Mouse (Mus musculus): ENCODE measurements around the gene Kcnmb2.

DNA sequence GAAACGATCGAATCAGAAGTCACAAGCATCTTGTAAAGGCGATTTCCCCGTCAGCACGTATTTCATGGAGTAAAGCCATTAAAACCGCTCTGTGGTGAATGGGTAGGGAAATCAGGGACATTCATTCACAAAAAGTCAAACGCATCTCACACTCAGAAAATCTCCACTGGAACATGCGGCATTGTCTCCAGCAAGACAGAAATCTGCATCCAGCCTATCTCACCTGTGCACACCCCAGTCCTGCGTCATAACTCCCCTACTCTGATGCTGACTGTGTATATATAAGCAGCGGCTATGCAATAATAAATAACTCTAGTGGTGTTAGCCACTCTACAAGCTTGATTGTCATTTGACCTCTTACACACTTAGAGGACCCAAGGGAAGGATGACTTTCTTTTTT is 199.1 kb downstream of the Kcnmb2 start:
- TF ChIP-seq POLR2A (IDR thresholded peaks at IDR 0.05; ENCODE audit: borderline replicate concordance, insufficient read depth, low read length) (no peak), CTCF (IDR thresholded peaks at IDR 0.05; ENCODE audit: borderline replicate concordance, insufficient read depth, low read depth, low read length) (no peak)

Measured in cerebellum, adult 2 months (tissue).